Mouse (Mus musculus): ENCODE results near the gene Gm43951.

DNA sequence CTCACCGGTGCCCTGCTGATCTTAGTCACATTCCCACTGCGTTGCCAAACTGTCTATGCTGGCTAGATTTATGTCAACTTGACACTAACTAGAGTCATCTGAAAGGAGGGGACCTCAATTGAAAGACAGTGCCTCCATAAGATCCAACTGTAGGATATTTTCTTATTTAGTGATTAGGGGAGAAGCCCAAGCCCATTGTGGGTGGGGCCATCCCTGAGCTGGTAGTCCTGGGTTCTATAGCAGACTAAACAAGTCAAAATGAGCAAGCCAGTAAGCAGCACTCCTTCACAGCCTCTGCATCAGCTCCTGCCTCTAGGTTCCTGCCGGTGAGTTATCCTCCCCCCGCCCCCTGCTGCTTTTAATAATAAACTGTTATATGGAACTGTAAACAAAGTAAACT, 25.5 kb downstream of the Gm43951 start:
- no peak for TF ChIP-seq POLR2A (IDR thresholded peaks at IDR 0.05; ENCODE audit: low read depth, low read length)
- TF ChIP-seq CTCF (IDR thresholded peaks at IDR 0.05; ENCODE audit: extremely low read depth, insufficient read depth, insufficient read length, insufficient replicate concordance): no peak
